Mouse (Mus musculus) bone marrow, adult 2 months (tissue): Measurements from ENCODE around the gene Kdm1b. TPM values are rescaled to one million over a fixed set of nuclear protein-coding genes. Genes with fewer than 3 reads are reported as not detected.

ENCODE experiments used
- H3K27ac ChIP-seq: fragments of 200-500 bp; 2 replicates; pipeline ENCODE4 v1.5.1; 2012; ENCODE audit warnings: low read depth, mild to moderate bottlenecking, control low read depth, inconsistent platforms, low read length; ENCODE audit not compliant: control insufficient read depth, poor library complexity, insufficient read depth
- H3K4me1 ChIP-seq: fragments of 200-500 bp; 2 replicates; pipeline ENCODE4 v1.6.1; 2011; ENCODE audit warnings: low read length; ENCODE audit not compliant: control insufficient read depth, insufficient read depth
- H3K4me3 ChIP-seq: fragments of 200-500 bp; replicated peaks from 2 replicates; pipeline ENCODE3; 2011; ENCODE audit warnings: mild to moderate bottlenecking, low read depth, low read length, control low read depth; ENCODE audit not compliant: control insufficient read depth
- CTCF ChIP-seq: fragments of 200-500 bp; IDR thresholded peaks from 2 replicates; pipeline ENCODE4 v1.5.1; 2011; ENCODE audit warnings: low read length, control low read depth; ENCODE audit not compliant: control insufficient read depth, insufficient read depth
- POLR2A ChIP-seq: fragments of 200-500 bp; IDR thresholded peaks from 2 replicates; pipeline ENCODE4 v1.6.1; 2011; ENCODE audit warnings: low read depth, mild to moderate bottlenecking, control low read depth, low read length, borderline replicate concordance; ENCODE audit not compliant: control insufficient read depth
- WGBS: fragments of 180-500 bp; shearing (Covaris S2); methylation state at CpG from one replicate; pipeline ENCODE4 v1.1.7; 2018; 5-methylcytosine and 5-hydroxymethylcytosine counted together
- polyA plus RNA-seq: library from polyadenylated mRNA; stranded (reverse); fragments of >200 nt; gene quantifications from 2 replicates; pipeline ENCODE4 v1.2.4, GENCODE M21; 2011; ENCODE audit warnings: low replicate concordance; ENCODE audit not compliant: missing spikeins, insufficient read depth, insufficient read length

Kdm1b gene
- polyA plus RNA-seq, 1 experiment, result 8.5 TPM

DNA sequence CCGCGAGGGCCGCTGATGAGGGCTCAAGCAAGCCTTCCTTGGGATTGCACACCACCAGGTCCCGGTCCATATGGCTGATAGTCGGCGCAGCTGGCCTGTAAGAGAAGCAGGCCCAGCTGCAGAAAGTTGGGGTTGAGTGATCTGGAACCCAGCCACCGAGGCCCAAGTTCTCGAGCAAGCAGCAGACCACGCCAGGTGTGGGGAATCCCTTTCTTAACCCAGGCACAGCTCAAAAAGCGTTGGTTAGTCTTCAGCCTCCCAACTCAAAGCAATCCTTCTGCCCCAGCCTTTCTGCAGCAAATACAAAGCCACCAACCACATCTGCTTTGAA is 1.3 kb downstream of the Kdm1b start, which contains the start of gene Tpmt:
Tpmt (minus strand) TSS at position 121 of the 331 bp plus-strand sequence.
- TF ChIP-seq CTCF (no peak), POLR2A (no peak)

GRCm38 (mm10) chr13:47047996-47048395 is 4.7 kb downstream of the Kdm1b start:
- TF ChIP-seq CTCF, result no peak
- no peak for TF ChIP-seq POLR2A
- WGBS, result 90% methylated on average over 4 of the region's 4 CpGs
- Histone ChIP-seq H3K4me3 (no peak overlapping the region), H3K4me1 (no peaks in the 10 kb centered on the region), H3K27ac (no peak overlapping the region)

More for the DNA sequence above, 1.3 kb downstream of the Kdm1b start, which contains the start of gene Tpmt:
- H3K27ac ChIP-seq, result peak within 1 kb of the TSS; percentile 67
- peak within 1 kb of the TSS; percentile 71 for H3K4me3 ChIP-seq
- WGBS, result 13% methylated on average over 10 of the region's 10 CpGs
- H3K4me1 ChIP-seq, result no peaks in the 10 kb centered on the region

DNA sequence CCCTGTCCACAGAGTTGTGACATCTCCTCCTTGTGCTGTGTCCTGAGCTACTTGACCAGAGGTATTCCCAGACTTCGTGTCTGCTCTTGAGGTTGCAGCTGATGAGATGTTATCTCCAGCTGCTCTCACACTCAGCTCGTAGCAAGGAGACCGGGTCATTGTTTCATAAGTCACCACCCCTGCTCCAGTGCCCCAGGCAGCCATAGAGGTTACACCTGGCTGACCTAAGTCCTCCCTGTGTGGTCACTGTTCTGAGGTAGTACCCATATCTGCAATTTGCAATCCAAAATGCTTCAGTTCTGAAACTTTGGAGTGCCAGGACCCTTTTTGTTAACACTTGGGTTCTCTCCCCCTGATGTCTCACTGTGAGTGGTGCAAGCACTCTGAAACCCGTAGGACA is 6.7 kb downstream of the Kdm1b start:
- Histone ChIP-seq H3K4me1 (no peaks in the 10 kb centered on the region), H3K27ac (no peak overlapping the region), H3K4me3 (no peak overlapping the region)
- 75% methylated on average over 4 of the region's 4 CpGs for WGBS
- TF ChIP-seq CTCF (no peak), POLR2A (no peak)

DNA sequence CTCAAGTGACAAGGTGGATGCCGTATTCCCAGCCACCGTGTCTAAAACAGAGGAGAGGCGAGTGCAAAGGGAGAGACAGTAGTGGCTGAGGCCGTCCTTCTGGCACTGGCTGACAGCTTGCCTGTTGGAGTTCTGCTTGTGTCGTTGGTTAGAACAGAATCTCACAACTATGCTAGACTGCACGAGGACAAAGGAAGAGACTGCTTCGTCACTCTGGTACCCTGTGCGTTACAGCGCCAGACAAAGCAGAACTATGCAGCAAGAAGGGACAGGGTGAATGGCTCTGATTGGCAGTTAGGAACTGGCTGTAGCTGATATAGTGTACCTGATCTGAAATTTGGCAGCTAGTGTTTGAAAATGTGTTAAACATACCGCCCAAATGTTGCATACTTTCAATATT is 10.7 kb downstream of the Kdm1b start:
- Histone ChIP-seq H3K4me3 (no peak overlapping the region), H3K27ac (no peak overlapping the region), H3K4me1 (no peaks in the 10 kb centered on the region)
- whole genome bisulfite sequencing, result 79% methylated on average over 10 of the region's 10 CpGs
- TF ChIP-seq POLR2A, result no peak
- no peak for TF ChIP-seq CTCF

- Histone ChIP-seq H3K27ac (no peak overlapping the region), H3K4me3 (no peak overlapping the region), H3K4me1 (no peaks in the 10 kb centered on the region)
- TF ChIP-seq POLR2A (no peak), CTCF (no peak)
- whole genome bisulfite sequencing, result 25% methylated on average over 11 of the region's 11 CpGs
Measured at GRCm38 (mm10) chr13:47056126-47056525, 12.8 kb downstream of the Kdm1b start.

DNA sequence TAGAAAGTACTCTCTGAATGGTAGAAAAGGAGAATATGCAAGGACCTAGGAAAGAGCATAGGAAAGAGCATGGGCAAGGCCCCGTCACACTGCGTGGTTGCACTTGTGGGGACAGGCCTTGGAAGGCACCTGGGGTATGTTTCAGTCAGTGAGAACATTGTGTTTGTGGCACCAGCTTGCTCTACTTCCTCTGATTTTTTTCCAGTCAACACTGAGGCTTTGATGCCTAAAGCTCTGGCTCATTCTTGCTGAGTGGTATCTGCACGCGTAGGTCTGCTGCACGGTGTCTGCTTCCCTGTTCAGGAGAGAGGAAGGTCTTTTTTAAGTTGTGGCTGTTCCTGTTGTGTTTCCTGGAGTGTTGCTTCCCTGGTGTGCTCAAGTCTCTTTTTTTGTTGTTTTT is 13.5 kb downstream of the Kdm1b start:
- no peak overlapping the region for H3K4me3 ChIP-seq
- TF ChIP-seq CTCF (no peak), POLR2A (no peak)
- no peaks in the 10 kb centered on the region for H3K4me1 ChIP-seq
- 74% methylated on average over 5 of the region's 5 CpGs for WGBS
- H3K27ac ChIP-seq, result no peak overlapping the region

DNA sequence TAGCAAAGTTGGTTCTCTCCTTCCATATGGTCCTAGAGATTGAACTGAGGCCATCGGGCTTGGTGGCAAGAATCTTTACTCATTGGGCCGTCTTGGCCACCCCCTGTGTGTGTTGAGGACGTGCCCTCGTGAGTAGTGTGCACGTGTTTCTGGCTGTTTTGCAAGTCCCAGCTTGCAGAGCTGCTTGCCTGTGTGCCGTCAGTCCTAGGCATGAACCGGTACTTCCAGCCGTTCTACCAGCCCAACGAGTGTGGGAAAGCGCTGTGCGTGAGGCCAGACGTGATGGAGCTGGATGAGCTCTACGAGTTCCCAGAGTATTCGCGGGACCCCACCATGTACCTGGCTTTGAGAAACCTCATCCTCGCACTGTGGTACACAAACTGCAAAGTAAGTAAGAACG is 19.5 kb downstream of the Kdm1b start:
- 92% methylated on average over 17 of the region's 17 CpGs for WGBS

GRCm38 (mm10) chr13:47063985-47064760 is 20.9 kb downstream of the Kdm1b start:
- 85% methylated on average over 15 of the region's 15 CpGs for whole genome bisulfite sequencing
- no peak overlapping the region for H3K4me3 ChIP-seq
- TF ChIP-seq CTCF (no peak), POLR2A (no peak)
- no peaks in the 10 kb centered on the region for H3K4me1 ChIP-seq
- no peak overlapping the region for H3K27ac ChIP-seq

More for the DNA sequence above, 19.5 kb downstream of the Kdm1b start:
- TF ChIP-seq POLR2A (no peak), CTCF (no peak)
- no peaks in the 10 kb centered on the region for H3K4me1 ChIP-seq
- H3K27ac ChIP-seq, result no peak overlapping the region
- no peak overlapping the region for H3K4me3 ChIP-seq
